Mouse (Mus musculus): ENCODE measurements around the gene Sh3bp4. TPM values are rescaled to one million over a fixed set of nuclear protein-coding genes. Genes with fewer than 3 reads are reported as not detected.

Sh3bp4 gene
- total and polyA plus RNA-seq, 3 experiments, result not detected

DNA sequence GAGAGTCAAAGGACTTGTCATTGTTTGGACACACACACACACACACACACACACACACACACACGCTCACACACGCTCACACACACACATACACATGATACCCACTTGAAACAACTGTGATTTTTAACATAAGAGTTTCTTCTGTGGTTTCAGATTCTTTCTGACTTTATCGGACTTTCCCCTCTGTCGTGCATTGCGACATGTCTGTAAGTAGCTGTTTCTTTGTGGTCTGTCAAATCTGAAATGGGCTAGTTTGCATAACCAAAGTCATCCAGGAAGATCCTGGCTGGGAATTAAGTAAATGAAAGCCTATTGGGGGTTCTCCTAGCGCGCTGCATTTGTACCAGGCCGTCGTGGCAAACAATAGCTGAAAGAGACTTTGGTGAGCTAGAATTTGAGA, 8.5 kb downstream of the Sh3bp4 start:
- H3K4me1 ChIP-seq (ENCODE audit: control insufficient read depth in 1 of 2, insufficient read depth in 2 of 2), result no peaks in the 10 kb centered on the region
- H3K27ac ChIP-seq (ENCODE audit: insufficient read depth, low read depth), result no peak overlapping the region
- DNase-seq (ENCODE audit: extremely low read depth), result no peak
- H3K79me2 ChIP-seq (replicated peaks; ENCODE audit: control insufficient read depth, extremely low read depth, insufficient read depth, poor library complexity, severe bottlenecking), result no peaks in the 10 kb centered on the region
- peaks cover 90% of the 10 kb centered on the region for H3K9me3 ChIP-seq (replicated peaks; ENCODE audit: low read length)
- H3K36me3 ChIP-seq (replicated peaks in 1 of 2; ENCODE audit: control insufficient read depth in 1 of 2, insufficient read depth in 1 of 2, low read length in 1 of 2), result no peaks in the 10 kb centered on the region
- dilution Hi-C loops (cut with MboI; ENCODE audit: extremely low pct_ligation_motif_present, extremely low pct_unique_long_range_greater_than_20kb, low sequenced_read_pairs), result no loop called here
- no peak overlapping the region for H3K4me2 ChIP-seq (ENCODE audit: insufficient read depth, low read depth, poor library complexity, severe bottlenecking)
- no peaks in the 10 kb centered on the region for H3K27me3 ChIP-seq (replicated peaks)
- H3K4me3 ChIP-seq (replicated peaks in 1 of 3; ENCODE audit: low read depth in 2 of 3, low read length in 2 of 3, poor library complexity in 1 of 3), result no peak overlapping the region
- TF ChIP-seq EP300 (IDR thresholded peaks at IDR 0.05; ENCODE audit: low read length), result no peak
- no peak for TF ChIP-seq ZC3H11A (IDR thresholded peaks at IDR 0.05; ENCODE audit: low read depth, low read length)
- no peak for TF ChIP-seq CHD2 (IDR thresholded peaks at IDR 0.05; ENCODE audit: low read length)
- no peak for TF ChIP-seq ELF1 (IDR thresholded peaks at IDR 0.05; ENCODE audit: low read depth, low read length)
- TF ChIP-seq MEF2A (IDR thresholded peaks at IDR 0.05; ENCODE audit: borderline replicate concordance, low read depth, low read length), result no peak
- TF ChIP-seq RCOR1 (conservative IDR thresholded peaks at IDR 0.05; ENCODE audit: low read depth, low read length), result no peak
- no peak for TF ChIP-seq E2F4 (IDR thresholded peaks at IDR 0.05; ENCODE audit: insufficient replicate concordance, low read depth, low read length)
- TF ChIP-seq POLR2A (IDR thresholded peaks at IDR 0.05; ENCODE audit: low read depth, low read length), result no peak
- in situ Hi-C loops (cut with MboI; ENCODE audit: low pct_ligation_motif_present, low pct_unique_long_range_greater_than_20kb, low sequenced_read_pairs), result no loop called here
- H3K9ac ChIP-seq (ENCODE audit: insufficient read depth, low read depth), result no peak overlapping the region

DNA sequence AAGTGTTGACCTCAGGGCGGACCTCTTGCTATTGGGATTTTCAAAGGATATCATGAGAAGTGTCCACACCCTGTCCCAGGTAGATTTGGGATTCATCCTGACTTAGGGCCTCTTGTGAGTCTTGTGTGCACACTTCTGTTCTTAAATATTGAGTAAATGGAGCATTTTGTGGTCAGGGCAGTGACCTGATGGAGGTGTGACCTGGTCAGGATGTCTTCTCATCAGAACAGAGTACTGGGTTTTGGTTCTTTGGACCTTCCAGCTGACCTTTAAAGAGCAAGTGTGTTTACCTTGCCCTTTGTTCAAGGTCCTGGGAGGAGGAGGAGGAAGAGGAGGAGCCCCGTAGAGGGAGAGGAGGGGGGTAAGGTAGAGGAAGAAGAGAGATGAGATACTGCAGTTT, 9.0 kb downstream of the Sh3bp4 start:
- H3K9me3 ChIP-seq (replicated peaks; ENCODE audit: low read length), result peaks cover 90% of the 10 kb centered on the region
- TF ChIP-seq IRF4 (IDR thresholded peaks at IDR 0.05; ENCODE audit: low read depth, low read length), result no peak
- TF ChIP-seq USF1 (IDR thresholded peaks at IDR 0.05; ENCODE audit: low read depth, low read length), result no peak
- no peak for TF ChIP-seq CHD2 (IDR thresholded peaks at IDR 0.05; ENCODE audit: low read length)
- TF ChIP-seq MEF2A (IDR thresholded peaks at IDR 0.05; ENCODE audit: borderline replicate concordance, low read depth, low read length), result no peak
- no peak for TF ChIP-seq MYC (IDR thresholded peaks at IDR 0.05; ENCODE audit: low read depth, low read length)
- no peak for TF ChIP-seq MAZ (IDR thresholded peaks at IDR 0.05; ENCODE audit: low read depth, low read length)
- TF ChIP-seq PAX5 (IDR thresholded peaks at IDR 0.05; ENCODE audit: low read length), result no peak
- no peak for TF ChIP-seq CHD1 (IDR thresholded peaks at IDR 0.05; ENCODE audit: low read depth, low read length)
- no peak for TF ChIP-seq ZMIZ1 (IDR thresholded peaks at IDR 0.05; ENCODE audit: low read depth, low read length)
- TF ChIP-seq NELFE (IDR thresholded peaks at IDR 0.05; ENCODE audit: low read depth, low read length), result no peak
- no peak for TF ChIP-seq UBTF (IDR thresholded peaks at IDR 0.05; ENCODE audit: low read depth, low read length)
- TF ChIP-seq BHLHE40 (IDR thresholded peaks at IDR 0.05; ENCODE audit: low read depth, low read length), result no peak
- TF ChIP-seq KAT2A (IDR thresholded peaks at IDR 0.05; ENCODE audit: insufficient replicate concordance, low read length), result no peak
- no peak for TF ChIP-seq MXI1 (IDR thresholded peaks at IDR 0.05; ENCODE audit: low read depth, low read length)
- no peak for TF ChIP-seq RCOR1 (conservative IDR thresholded peaks at IDR 0.05; ENCODE audit: low read depth, low read length)
- no peak for TF ChIP-seq RAD21 (IDR thresholded peaks at IDR 0.05; ENCODE audit: low read depth, low read length)
- TF ChIP-seq EP300 (IDR thresholded peaks at IDR 0.05; ENCODE audit: low read length), result no peak
- TF ChIP-seq ZKSCAN1 (IDR thresholded peaks at IDR 0.05; ENCODE audit: borderline replicate concordance, low read depth, low read length), result no peak
- no peak for TF ChIP-seq JUN (IDR thresholded peaks at IDR 0.05; ENCODE audit: insufficient read depth, low read depth, low read length)
- no peak overlapping the region for H3K4me2 ChIP-seq (ENCODE audit: insufficient read depth, low read depth, poor library complexity, severe bottlenecking)
- in situ Hi-C loops (cut with MboI; ENCODE audit: low pct_ligation_motif_present, low pct_unique_long_range_greater_than_20kb, low sequenced_read_pairs) (no loop called here), dilution Hi-C loops (cut with MboI; ENCODE audit: extremely low pct_ligation_motif_present, extremely low pct_unique_long_range_greater_than_20kb, low sequenced_read_pairs) (no loop called here)
- no peaks in the 10 kb centered on the region for H3K36me3 ChIP-seq (replicated peaks in 1 of 2; ENCODE audit: control insufficient read depth in 1 of 2, insufficient read depth in 1 of 2, low read length in 1 of 2)
- H3K4me1 ChIP-seq (ENCODE audit: control insufficient read depth in 1 of 2, insufficient read depth in 2 of 2), result no peaks in the 10 kb centered on the region
- no peak overlapping the region for H3K4me3 ChIP-seq (replicated peaks in 1 of 3; ENCODE audit: low read depth in 2 of 3, low read length in 2 of 3, poor library complexity in 1 of 3)
- DNase-seq (ENCODE audit: extremely low read depth), result no peak
- H3K27ac ChIP-seq (ENCODE audit: insufficient read depth, low read depth), result no peak overlapping the region
- H3K79me2 ChIP-seq (replicated peaks; ENCODE audit: control insufficient read depth, extremely low read depth, insufficient read depth, poor library complexity, severe bottlenecking), result no peaks in the 10 kb centered on the region
- H3K27me3 ChIP-seq (replicated peaks), result no peaks in the 10 kb centered on the region
- H3K9ac ChIP-seq (ENCODE audit: insufficient read depth, low read depth), result no peak overlapping the region
